Mouse (Mus musculus) frontal cortex, postnatal 14 days (tissue): ENCODE measurements around the gene Sh3kbp1.

Experiments
- DNase-seq, 2 experiments: peaks; one replicate each; pipeline ENCODE4 v3.0.0; 2022; ENCODE audit warnings: low spot score in 2 of 2

Gene Sh3kbp1

DNA sequence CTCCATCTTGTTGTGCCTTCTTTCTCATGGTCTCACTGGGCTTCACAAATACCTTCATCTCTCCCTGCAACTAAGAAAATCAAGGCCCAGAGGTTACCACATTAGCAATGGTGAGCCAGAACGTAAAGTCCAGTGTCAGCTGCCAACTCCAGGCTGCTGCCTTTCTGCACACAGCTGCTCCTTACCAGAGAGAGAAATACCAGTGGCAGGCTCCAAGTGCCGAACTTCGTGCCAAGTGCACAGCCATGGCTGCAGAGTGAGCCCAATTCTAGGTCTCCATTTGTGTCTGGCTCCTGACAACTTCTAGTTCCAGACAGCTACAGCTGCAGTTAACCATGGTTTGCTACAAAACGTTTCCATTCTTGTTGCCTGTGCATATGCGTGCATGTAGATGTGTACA, 117.0 kb downstream of the Sh3kbp1 start:
- DNase-seq = no peak

- DNase-seq = no peak
Measured at GRCm38 (mm10) chrX:159744620-159745019, 117.5 kb downstream of the Sh3kbp1 start.

DNA sequence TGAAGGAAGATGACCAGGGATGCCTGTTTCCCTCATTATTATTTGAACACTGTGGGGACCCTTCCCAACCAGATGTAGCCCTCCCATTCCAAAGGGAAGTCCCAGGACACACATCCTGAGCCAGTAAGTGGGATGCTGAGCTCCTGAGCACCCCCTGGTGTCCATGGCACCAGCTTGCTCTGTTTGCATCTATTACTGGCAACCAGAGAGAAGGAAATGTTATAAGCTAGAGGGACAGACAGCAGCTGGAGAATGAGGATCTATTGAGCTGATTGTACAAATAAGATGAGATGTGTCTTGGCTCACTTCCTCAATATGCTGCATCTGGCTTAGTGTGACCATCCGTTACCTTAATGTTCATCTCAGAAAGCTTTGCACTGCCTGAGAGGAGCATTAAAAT, 124.8 kb downstream of the Sh3kbp1 start:
- DNase-seq = peak in 1 of 2 experiments; percentile 15

DNA sequence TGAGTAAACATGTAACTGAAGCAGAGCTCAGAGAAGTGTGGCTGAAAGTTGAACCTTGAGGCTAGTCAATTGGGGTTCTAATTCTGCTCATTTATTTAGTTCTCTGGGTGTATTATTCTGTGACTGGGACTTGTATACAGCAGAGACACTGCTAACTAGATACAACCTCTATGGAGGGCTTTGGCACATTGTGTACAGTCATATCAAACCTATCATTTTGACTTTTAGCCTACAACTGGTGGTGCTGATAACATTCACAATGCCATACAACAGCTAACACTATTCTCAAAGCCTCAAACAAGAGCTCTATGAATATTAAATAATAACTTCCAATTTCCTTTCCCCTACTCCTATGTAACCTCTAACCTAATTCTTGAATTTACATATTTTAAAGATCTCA, 129.2 kb downstream of the Sh3kbp1 start:
- no peak for DNase-seq

DNA sequence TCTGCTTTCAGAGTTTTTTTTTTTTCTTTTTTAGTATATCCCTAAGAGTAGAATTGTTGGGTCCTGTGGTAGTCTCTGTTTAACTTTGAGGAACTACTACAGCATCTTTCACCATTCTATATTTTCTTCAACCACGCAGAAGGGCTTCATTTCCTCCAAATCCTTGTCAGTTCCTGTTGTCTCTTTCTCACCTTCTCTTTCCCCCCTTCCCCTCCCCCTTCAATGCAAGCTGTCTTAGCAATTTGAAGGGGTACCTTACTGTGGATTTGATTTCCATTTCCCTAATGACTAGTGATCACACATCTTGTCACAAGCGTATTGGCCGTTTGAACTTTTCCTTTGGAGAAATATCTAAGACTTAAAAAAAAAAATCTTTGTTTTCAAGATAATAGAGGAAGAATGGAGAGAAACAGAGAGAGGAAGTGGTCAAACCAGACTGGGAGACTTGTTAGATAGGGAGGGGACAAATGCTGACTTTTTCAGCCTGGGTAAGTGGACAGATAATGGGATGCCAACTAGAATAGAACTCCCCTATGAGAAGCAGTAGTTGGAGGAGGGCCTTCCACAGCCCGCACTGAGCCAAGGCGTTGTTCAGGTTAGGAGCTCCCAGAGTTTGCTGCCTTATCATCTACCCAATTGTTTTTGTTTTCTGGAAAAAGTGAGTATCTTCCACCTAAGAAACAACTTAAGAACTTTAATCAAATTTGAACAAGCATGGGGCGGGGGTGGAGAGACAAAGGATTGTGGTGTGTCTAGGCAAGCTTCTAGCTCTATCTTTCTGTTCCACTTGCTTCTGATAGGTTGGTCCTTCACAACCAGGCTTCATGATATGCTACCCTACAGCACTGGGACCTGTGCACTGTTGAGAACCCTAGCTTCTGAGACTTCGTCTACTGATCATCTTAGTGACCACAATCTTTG, 130.1 kb downstream of the Sh3kbp1 start:
- DNase-seq = no peak

DNA sequence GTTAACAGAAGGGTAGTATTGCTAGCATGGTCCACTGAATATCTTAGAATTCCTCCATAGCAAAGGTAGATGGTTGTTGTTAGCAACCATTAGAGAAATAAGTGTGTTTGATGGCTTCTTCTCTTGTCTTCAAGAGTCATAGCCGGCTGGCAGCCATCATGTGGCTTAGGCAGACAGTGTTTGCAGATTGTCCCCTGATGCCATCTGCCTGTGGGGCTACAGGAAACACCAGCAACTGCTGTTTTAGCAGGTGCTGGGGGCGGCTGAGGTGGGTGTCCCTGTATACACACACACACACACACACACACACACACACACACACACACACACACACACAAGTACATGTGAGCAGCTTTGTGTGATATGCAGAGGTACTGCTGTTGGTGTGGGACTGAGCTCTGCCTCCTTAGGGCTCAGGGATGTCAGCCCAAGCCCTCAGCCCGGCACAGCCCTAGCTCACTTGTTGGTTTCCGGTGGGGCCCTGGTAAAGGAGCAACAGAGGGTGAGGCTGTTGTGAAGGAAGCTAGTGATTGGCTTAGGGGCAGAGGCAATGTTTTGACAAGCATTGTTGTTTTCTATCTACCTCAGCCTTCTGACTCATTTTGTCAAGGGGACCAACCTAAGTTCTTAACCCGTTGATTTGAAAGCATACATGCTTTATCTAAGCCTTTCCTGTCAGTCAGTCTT, 130.9 kb downstream of the Sh3kbp1 start:
- DNase-seq = no peak

GRCm38 (mm10) chrX:159763801-159764200, 136.7 kb downstream of the Sh3kbp1 start:
- DNase-seq = no peak

DNA sequence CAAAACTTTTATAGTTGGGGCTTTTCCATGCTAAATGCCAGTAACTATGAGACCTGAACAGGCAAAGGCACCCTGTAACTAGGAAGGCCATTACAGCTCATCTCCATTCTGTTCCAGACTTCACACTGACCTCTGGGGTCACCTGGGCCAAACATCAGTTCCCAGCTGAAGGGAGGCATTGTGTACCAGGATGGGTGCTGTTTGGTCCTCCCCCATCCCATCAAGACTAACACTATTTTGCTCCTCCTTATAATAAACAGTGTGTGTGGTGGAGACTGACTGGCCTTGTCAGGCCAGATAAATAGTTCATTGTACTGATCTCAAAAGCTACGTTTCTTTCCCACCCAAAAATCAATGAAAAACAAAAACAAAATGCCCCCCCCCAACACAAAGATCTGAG, 138.8 kb downstream of the Sh3kbp1 start:
- no peak for DNase-seq

GRCm38 (mm10) chrX:159769005-159769404, 141.9 kb downstream of the Sh3kbp1 start:
- DNase-seq = no peak

DNA sequence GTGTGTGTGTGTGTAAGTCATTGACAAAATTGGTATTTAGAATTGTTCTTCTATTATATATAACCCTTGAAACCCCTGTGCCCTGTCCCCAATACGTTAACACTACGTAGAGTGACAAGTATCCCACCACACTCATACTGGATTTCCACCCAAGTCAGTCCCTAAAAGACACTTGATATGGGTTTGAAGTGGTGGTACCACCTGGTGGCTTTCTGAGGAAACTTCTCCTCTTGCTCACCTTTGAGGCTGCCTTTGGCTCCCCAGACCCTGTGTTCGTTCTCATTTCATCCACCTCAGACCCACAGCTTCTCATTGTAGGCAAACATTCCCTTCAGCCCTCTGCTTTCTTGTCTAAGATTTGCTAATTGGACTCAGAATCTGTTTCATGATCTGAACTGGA, 142.7 kb downstream of the Sh3kbp1 start:
- DNase-seq = no peak

GRCm38 (mm10) chrX:159772137-159772536, 145.1 kb downstream of the Sh3kbp1 start:
- no peak for DNase-seq

GRCm38 (mm10) chrX:159775042-159775441, 148.0 kb downstream of the Sh3kbp1 start:
- DNase-seq = no peak

- no peak for DNase-seq
Measured at GRCm38 (mm10) chrX:159778787-159779186, 151.7 kb downstream of the Sh3kbp1 start.

GRCm38 (mm10) chrX:159790516-159790915, 163.4 kb downstream of the Sh3kbp1 start:
- DNase-seq = no peak

- DNase-seq = no peak
Measured at GRCm38 (mm10) chrX:159795603-159796002, 168.5 kb downstream of the Sh3kbp1 start.

DNA sequence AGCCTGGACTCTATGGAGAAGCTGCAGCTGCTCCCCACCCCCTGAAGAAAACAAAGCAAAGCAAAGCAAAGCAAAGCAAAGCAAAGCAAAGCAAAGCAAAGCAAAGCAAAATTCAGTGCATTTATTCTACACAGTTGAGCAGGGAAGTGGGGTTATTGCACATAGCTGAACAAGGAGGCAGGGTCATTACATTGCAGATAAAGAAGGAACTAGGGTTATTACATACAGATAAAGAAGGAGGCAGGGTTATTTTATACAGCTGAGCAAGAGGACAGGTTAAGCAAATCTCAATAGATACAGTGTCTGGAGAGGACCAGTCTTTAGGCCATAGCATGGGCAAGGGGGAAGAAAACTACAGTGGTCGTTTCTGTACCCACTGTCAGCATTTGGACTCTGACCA, 177.3 kb downstream of the Sh3kbp1 start:
- DNase-seq = no peak

DNA sequence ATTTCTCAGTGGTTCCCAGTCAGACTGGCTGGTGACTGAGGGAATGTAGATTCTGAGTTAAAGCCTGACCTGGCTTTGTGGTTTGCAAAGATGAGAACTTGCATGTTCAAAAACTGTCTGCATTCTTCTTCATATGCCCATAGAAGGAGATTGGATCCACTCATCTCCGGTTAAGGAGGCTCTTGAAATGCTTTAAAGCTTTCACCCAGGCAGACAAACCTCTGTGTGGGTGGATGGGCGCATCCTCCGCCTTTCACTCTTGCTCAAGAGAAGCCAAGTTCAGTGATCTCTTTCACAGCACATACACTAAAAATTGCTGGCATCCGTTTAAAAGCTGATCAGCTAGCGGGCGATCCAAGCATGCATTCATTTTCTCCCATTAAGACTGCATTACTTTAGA, 182.4 kb downstream of the Sh3kbp1 start:
- DNase-seq = no peak

GRCm38 (mm10) chrX:159810469-159810868, 183.4 kb downstream of the Sh3kbp1 start:
- DNase-seq = no peak

DNA sequence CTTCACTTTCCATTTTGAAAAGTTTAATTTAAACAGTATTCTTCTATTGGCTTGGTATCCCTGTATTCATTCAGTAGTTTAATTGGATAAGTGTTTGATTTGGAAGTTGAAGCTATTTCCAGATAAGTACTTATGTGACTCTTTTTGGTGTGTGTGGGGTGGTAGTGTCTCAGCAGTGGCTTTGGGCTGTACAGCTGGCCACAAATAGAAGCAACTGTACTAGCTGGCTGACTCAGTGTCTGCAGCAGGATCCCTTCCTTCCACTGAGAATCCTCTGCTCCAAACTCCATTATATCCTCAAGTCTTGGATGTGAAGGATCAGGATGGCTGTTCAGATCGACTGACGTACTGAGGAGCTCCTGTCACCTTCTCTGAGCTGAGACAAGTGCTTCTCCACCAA, 190.4 kb downstream of the Sh3kbp1 start:
- DNase-seq = no peak

- no peak for DNase-seq
Measured at GRCm38 (mm10) chrX:159828135-159828534, 201.1 kb downstream of the Sh3kbp1 start.

GRCm38 (mm10) chrX:159829192-159829852, 202.2 kb downstream of the Sh3kbp1 start:
- DNase-seq = peak in 1 of 2 experiments; percentile 8

- no peak for DNase-seq
Measured at GRCm38 (mm10) chrX:159831176-159831575, 204.1 kb downstream of the Sh3kbp1 start.
